Mouse (Mus musculus) E14TG2a.4 (cell line): ENCODE measurements around the gene C8a.

ENCODE experiments used
- H3K27me3 ChIP-seq: 2 replicates; pipeline ENCODE4 v1.6.1; 2014; ENCODE audit warnings: low read length, control low read depth; ENCODE audit not compliant: insufficient read depth
- H3K36me3 ChIP-seq: 2 replicates; pipeline ENCODE4 v1.6.1; 2014; ENCODE audit warnings: low read length, control low read depth; ENCODE audit not compliant: insufficient read depth
- H3K4me1 ChIP-seq: replicated peaks from 2 replicates; pipeline ENCODE4 v1.6.1; 2014; ENCODE audit warnings: low read depth, low read length, control low read depth
- H3K4me3 ChIP-seq: replicated peaks from 2 replicates; pipeline ENCODE4 v1.5.1; 2014; ENCODE audit warnings: mild to moderate bottlenecking, low read length
- H3K9me3 ChIP-seq: 2 replicates; pipeline ENCODE4 v1.6.1; 2014; ENCODE audit warnings: low read length, control low read depth
- CTCF ChIP-seq: conservative IDR thresholded peaks from 2 replicates; pipeline ENCODE4 v1.5.1; 2014; ENCODE audit warnings: low read length
- NANOG ChIP-seq: IDR thresholded peaks from 2 replicates; pipeline ENCODE4 v1.6.1; 2014; ENCODE audit warnings: borderline replicate concordance, low read length, mixed read lengths
- POU5F1 ChIP-seq: IDR thresholded peaks from 2 replicates; pipeline ENCODE4 v1.6.1; 2014; ENCODE audit warnings: low read length, borderline replicate concordance

Gene C8a

DNA sequence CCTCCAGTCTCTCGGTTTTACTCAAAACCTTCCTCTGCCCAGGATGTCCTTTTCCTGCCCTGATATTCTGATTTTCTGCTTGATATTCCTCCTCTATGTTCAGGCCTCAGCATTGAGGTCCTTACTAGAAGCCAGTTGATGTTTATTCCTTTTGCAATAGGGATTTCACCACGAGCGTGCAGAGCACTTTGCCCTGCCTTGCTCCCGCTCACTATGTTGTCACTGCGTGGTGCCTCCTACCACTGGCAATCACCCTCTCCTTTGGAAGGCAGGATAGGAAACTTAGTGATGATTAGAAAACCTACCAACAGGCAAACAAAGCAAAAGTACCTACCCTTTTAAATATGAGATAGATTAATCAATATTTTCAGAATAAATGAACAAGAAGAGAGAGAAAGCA lies 96.7 kb downstream of the C8a start:
- Histone ChIP-seq H3K36me3 (no peaks in the 10 kb centered on the region), H3K4me3 (no peak overlapping the region), H3K4me1 (no peaks in the 10 kb centered on the region), H3K9me3 (no peaks in the 10 kb centered on the region), H3K27me3 (peaks cover 2% of the 10 kb centered on the region; the same call in 1 of the 2 replicates)
- TF ChIP-seq NANOG, result no peak
- TF ChIP-seq POU5F1, result no peak
- no peak for TF ChIP-seq CTCF

GRCm38 (mm10) chr4:104775601-104776000 lies 100.6 kb downstream of the C8a start:
- no peak overlapping the region for H3K4me3 ChIP-seq
- H3K36me3 ChIP-seq, result no peaks in the 10 kb centered on the region
- no peaks in the 10 kb centered on the region for H3K4me1 ChIP-seq
- no peaks in the 10 kb centered on the region for H3K9me3 ChIP-seq
- H3K27me3 ChIP-seq, result peaks cover 2% of the 10 kb centered on the region; the same call in 1 of the 2 replicates
- TF ChIP-seq CTCF, result no peak

GRCm38 (mm10) chr4:104770331-104770730 lies 105.9 kb downstream of the C8a start:
- Histone ChIP-seq H3K4me3 (no peak overlapping the region), H3K4me1 (no peaks in the 10 kb centered on the region), H3K27me3 (peaks cover 6% of the 10 kb centered on the region; the same call in 1 of the 2 replicates), H3K9me3 (no peaks in the 10 kb centered on the region), H3K36me3 (no peaks in the 10 kb centered on the region)
- no peak for TF ChIP-seq NANOG
- TF ChIP-seq POU5F1, result no peak
- TF ChIP-seq CTCF, result no peak

- Histone ChIP-seq H3K9me3 (no peaks in the 10 kb centered on the region), H3K4me3 (no peak overlapping the region)
- no peak for TF ChIP-seq NANOG
- no peak for TF ChIP-seq POU5F1
- no peak for TF ChIP-seq CTCF
Measured at GRCm38 (mm10) chr4:104769602-104770001, 106.6 kb downstream of the C8a start.

GRCm38 (mm10) chr4:104768190-104768589 lies 108.0 kb downstream of the C8a start:
- no peaks in the 10 kb centered on the region for H3K9me3 ChIP-seq
- no peak for TF ChIP-seq NANOG
- no peak for TF ChIP-seq POU5F1
- no peak for TF ChIP-seq CTCF
- H3K4me3 ChIP-seq, result no peak overlapping the region
- H3K36me3 ChIP-seq, result no peaks in the 10 kb centered on the region
- H3K27me3 ChIP-seq, result peaks cover 6% of the 10 kb centered on the region; the same call in 1 of the 2 replicates
- H3K4me1 ChIP-seq, result no peaks in the 10 kb centered on the region

More at GRCm38 (mm10) chr4:104769602-104770001, 106.6 kb downstream of the C8a start:
- Histone ChIP-seq H3K27me3 (peaks cover 6% of the 10 kb centered on the region; the same call in 1 of the 2 replicates), H3K4me1 (no peaks in the 10 kb centered on the region), H3K36me3 (no peaks in the 10 kb centered on the region)

- no peaks in the 10 kb centered on the region for H3K4me1 ChIP-seq
- TF ChIP-seq POU5F1 (no peak), CTCF (no peak), NANOG (no peak)
Measured at GRCm38 (mm10) chr4:104766065-104766464, 110.1 kb downstream of the C8a start, which contains the start of gene C8b. TSS of gene C8b (plus strand) at chr4:104766317.

More at GRCm38 (mm10) chr4:104766065-104766464, 110.1 kb downstream of the C8a start, which contains the start of gene C8b:
- Histone ChIP-seq H3K27me3 (peaks cover 6% of the 10 kb centered on the region; the same call in 1 of the 2 replicates), H3K4me3 (no peak within 1 kb of the TSS), H3K9me3 (no peaks in the 10 kb centered on the region), H3K36me3 (no peaks in the 10 kb centered on the region)
